Mouse (Mus musculus) kidney, adult 9 months (tissue): ENCODE measurements around the gene Tnfrsf1a.
A peak's percentile ranks its signal among the peaks of the same experiment; 100 is the strongest.
"Not testable (repeated sequence)": the region's sequence is repeated elsewhere in the genome, so short reads cannot be mapped to it uniquely, and the experiment has no call there.

Source experiments
- DNase-seq: peaks from one replicate; pipeline ENCODE4 v3.0.0; 2022

Gene Tnfrsf1a

DNA sequence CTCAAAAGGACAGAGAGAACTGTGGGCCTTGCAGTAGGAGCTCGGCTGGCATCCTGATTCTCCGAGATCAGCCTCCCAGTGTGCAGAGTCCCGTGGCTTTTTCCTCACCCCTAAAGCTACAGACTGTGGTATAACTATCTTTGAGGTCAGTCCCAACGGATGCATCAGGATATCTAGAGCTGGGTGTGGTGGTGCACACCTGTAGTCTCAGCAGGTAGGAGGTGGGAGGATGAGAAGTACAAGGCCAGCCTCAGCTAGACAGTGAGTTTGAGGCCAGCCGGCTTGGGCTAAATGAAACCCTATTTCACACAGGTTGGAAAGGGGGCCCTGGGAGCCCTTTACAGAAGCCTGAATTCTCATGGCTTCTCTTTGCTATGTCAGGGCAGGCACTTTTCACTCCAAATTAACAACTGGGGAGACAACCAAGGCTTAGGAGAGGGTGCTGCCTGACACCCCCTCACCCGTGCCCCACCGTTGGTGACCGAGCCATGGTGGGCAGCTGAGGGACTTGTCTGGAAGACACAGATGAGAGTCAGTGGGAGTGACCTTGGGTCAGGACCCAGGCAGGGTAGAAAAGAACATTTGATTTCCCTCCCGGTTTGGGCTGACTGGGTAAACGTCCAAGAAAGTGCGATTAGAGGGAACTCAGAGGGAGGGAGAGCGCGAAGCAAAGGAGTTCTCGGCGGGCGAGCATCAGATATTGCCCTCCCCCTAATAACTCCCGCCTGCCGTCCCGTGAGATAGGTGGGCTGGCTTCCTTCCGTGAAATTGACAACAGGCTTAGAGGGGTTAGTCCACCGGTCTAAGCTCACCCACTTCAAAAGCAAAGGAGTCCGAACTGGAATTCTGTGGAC lies at the start of gene Tnfrsf1a:
Gene Tnfrsf1a, plus strand, starts transcription at position 642 of the 854 bp plus-strand sequence.
- DNase-seq: no peak

DNA sequence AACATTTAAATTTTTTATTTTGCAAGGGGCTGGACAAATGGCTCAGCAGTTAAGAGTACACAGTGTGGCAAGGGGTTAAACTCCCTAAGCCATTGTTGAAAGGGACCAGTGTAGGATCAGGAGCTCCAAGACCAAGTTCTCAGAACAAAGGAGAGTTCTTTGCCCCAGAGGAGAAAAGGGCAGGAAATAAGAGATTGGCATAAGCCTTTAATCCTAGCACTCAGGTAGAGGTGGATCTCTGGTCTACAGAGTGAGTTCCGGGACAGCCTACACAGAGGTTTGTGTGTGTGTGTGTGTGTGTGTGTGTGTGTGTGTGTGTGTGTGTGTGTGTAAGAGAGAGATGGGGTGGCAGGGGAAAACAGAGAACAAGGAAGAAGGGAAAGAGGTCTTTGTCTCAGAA lies 48.2 kb upstream of the Tnfrsf1a start:
- DNase-seq: no peak

DNA sequence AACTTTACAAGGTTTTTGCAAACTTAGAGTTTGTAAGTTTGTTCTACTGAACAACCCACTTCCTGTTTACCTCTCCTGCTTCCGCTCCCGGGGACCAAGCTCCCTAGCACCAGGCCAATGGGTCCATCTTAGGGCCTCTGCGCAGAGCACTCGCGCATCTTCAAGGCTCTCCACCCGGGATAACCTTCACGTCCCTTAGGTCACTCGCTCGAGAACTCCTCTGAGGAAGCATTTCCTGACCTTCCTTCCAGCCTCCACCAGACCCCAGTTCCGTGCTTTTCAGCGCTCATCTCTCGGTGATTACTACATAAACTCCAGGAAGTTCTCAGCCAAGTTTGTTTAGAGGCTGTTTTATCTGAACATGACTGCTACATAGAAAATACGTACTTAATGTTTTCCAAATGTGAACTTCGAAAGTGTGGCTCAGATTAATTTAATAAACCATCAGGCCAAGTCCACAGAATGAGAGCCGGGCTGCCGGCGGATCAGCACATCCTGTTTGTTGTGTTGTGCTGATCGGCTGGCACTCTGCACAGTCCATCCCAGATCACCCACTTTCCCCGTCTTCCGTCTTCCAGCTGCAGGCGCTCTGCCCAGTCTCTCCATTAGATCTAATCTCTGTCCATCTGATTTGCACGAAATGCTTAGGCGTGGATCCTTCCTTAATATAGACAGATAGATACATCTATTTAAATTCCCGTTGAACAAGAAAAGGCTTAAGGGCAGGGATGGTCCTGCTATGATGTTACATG lies 46.8 kb upstream of the Tnfrsf1a start:
- peak; percentile 49 for DNase-seq

DNA sequence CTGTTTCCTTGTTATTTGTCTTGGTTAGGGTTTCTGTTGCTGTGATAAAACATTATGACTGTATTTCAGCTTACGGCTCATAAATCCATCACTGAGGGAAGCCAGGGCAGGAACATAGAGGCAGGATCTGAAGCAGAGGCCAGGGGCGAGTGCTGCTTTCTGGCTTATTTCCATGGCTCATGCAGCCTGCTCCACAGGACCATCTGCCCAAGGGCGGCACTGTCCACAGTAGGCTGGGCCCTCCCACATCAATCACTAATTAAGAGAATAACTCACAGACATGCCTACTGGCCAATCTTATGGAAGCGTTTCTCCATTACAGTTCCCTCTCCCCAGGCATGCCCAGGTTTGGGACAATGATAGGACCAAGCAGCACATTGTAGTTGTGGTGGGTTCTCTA lies 45.9 kb upstream of the Tnfrsf1a start:
- DNase-seq: no peak

DNA sequence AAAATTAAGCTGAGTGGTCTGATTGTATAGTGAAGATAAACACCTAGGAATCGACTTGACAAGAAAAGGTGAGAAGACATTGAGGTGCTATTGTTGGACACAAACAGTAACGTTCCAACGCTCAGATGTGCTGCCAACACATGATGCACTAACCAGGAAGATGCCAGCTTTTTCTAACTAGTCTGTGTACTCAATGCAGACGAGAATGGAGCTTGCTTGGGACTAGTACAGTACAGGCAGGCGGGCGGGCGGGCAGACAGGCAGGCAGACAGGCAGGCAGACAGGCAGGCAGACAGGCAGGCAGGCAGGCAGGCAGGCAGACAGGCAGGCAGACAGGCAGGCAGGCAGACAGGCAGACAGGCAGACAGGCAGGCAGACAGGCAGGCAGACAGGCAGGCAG lies 44.8 kb upstream of the Tnfrsf1a start:
- not testable (repeated sequence) for DNase-seq

DNA sequence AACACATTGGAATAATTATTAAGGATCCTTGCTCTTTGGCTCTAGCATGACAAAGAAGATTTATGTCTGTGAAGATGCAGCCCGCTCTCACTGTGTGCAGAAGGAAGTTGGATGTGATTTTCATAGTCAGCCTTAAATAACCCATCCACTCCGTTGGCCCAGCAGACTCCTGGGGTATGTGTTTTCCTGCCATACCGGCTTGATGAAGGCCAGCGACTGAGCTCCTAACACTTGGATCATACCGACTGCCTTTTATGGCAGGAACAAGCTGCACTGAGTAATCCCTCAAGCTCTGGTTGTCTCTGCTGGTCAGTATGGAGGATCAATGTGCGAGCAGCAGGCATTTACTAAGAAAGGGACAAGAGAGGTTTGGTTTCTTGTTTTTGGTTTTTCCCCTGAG lies 43.7 kb upstream of the Tnfrsf1a start:
- DNase-seq: no peak

DNA sequence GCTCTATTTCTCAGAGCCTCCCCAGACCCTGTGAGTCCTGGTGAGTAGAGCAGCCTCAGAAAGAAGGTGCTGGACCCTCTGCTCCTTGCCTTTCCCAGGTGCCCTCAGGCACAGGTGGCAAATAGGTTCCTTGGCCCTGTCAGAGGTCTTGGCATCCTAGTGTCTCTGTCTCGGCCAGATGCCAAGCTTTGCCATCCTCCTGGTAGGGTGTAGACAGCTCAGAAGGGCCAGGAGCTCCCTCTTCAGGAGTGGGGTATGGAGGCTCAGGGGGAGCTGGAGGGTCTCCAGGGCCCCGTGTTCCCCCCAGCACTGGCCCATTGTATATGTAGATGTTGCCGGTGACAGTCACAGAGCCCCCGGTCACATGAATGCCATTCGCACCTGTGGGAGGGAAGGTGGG lies 42.1 kb upstream of the Tnfrsf1a start:
- no peak for DNase-seq

DNA sequence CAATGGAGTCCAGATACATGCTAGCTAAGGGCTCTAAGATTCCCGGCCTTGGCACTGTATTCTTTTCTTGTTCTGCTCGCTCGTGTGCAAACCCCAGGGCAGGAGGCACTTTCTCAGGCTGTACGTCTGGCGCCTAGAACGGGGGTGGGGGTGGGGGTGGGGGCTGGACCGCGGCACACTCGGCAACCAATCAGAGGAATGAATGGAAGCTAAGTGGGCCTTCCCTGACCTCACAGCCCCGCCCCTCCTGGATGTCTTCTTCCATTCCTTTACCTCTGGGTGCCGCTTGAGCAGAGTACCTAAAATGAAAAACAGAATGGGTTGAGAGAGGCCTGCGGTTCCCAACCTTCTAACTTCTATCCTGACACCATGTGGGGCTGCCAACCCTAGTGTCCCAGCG lies 40.2 kb upstream of the Tnfrsf1a start:
- DNase-seq: no peak

DNA sequence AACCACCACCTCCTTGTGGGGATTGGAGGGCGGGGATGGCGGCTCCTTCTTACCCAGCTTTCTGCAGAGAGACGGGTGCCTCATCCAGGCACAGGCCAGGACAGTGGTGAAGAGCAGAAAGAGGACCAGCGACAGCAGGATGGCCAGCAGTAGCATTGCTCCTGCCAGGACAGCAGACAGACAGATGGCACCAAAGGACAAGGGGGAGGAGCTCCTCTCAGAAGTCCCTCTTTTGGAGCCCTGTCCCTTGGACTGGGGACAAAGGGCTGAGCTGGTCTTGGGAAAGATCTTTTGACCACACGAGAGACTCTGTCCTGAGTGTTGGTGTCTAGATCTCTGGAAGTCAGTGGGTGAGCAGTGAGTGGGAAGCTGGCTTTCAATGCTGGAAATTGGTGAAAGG lies 39.8 kb upstream of the Tnfrsf1a start:
- DNase-seq: peak; percentile 42

DNA sequence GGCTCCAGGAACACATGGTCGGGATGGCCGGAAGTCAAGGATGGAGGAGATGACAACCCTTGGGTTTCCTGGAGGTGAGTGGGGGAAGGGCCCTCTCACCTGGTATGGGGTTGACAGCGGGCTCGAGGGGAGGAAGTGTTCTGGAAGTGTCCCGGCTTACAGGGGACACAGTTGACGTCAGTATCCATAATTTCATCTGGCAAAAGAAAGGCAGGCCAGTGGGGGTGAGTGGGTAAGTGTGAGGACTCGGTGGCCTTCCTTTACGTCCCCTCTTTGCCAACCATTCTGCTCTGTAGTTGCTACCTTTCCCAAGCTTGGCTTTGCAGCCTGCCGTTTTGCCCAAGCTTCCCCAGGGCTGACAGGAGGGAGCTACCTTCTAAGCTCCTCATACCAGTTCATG lies 37.0 kb upstream of the Tnfrsf1a start:
- DNase-seq: no peak

DNA sequence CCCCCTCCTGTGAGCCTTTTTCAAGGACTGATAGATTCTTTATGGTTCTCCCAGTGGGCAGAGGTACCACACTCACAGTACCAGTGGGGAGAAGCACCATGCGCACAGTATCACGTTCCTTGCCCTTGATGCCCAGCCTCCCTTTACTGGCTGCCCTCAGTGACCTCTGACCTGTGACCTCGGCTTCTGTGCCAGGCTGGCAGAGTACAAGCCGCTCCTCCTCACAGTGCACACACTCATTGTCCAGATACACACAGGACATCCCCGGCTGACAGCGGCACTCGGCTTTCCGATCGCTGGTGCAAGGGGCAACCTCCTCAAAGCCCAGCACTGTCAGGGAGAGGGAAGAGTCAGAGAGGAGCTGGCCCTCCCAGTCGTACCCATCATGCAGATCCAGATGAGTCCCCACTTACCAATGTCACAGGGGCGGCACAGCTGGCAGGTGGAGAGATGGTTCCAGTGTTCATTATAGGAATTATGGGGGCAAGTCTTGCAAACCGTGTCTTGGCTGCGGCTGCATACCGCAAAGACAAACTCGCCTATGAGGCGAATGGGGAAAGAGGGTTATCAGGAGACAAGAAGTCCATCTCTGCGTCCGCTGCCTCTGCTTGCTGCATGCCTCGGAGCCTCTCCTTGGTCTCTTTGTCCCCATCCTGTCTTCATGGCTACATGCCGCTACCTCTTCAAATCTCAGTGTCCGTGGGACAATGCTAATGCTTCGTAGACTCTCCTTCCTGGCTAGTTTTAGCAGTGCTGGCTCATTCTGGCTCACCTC lies 36.4 kb upstream of the Tnfrsf1a start:
- peak; percentile 57 for DNase-seq

DNA sequence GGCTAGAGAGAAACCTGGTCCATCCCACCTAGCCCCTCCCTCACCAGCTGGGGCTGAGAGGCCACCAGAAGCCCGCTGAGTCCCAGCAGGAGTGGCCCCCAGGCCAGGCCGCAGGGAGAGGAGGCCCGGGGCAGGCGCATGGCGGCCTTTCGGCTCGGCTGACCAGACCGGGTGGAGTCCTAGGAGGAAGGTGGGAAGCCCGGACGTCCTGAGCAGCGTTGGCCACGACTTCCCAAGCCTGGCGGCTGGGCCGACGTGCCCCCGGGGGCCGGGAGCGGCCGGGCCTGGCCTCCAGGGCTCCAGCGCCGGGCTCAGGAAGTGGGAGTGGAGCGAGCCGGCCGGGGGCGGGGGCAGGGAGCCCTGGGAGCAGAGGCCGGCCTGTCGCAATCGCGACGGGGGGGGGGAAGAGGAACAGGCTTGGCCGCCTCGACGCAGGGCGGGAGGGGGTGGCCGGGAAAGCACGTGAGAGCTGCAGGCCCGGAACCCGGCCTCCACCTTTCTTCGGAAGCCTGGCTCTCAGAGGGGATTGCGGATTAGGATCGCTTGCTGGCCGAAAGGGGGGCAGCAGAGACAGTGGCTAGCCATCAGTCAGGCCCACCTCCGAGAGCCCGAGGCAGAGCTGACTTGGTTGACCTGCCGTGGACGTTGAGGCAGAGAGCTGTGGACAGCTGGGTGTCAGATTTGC lies 35.5 kb upstream of the Tnfrsf1a start, which contains the start of gene Ltbr:
Gene Ltbr, minus strand, starts transcription at position 340 of the 685 bp plus-strand sequence.
- DNase-seq: peak; percentile 89

DNA sequence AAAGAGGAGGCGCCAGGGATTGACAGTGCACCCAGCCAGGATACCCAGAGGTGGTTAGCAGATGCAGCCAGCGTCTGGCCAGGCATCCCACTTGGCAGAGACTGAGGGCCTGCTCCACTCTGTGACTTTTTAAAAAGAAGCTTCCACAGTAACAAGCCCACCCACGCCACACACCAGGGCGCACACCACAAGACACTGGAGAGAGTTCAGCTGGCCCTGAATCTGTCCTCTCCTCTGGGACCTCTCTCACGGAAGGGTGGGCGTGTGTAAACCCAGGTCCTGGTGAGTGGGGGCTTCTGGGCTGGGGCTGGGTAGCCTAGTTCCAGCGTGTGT lies 35.0 kb upstream of the Tnfrsf1a start:
- no peak for DNase-seq

DNA sequence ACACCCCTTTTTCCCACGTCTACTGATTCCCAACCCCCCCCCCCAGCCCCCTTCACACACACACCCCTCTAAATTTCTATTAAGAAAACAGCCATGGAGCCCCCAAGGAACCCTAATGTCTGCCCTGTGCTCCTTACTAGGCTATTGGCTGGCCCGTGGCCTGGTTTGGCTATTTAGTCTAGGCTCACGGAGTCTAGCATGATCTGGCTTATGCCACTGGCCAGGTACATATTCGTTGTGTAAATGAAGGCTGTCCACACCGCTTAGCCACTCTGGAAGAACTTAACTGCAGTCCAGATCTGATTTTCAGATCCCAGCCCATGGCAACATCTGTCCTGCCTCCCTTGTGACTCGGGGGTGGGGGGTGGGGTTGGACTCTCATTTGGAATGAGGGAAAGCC lies 34.4 kb upstream of the Tnfrsf1a start:
- peak; percentile 64 for DNase-seq

DNA sequence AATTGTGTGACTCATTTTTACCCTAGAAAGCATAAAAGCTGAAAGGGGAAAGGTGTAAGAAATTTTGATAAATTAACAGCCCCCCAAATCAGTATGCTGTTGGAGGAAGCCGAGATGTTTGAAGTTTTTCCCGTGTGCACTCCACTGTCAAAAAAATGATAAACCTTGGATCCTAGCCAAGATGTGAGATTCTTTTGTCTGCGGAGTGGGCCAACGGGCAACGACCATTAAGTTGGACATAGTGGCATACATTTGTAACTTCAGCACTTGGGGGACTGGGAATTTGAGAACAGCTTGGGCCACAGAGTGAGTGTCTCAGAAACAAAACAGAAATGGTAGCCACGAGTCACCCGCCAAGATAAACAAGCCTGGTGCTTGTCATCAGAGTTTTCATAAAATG lies 32.1 kb upstream of the Tnfrsf1a start:
- DNase-seq: no peak

DNA sequence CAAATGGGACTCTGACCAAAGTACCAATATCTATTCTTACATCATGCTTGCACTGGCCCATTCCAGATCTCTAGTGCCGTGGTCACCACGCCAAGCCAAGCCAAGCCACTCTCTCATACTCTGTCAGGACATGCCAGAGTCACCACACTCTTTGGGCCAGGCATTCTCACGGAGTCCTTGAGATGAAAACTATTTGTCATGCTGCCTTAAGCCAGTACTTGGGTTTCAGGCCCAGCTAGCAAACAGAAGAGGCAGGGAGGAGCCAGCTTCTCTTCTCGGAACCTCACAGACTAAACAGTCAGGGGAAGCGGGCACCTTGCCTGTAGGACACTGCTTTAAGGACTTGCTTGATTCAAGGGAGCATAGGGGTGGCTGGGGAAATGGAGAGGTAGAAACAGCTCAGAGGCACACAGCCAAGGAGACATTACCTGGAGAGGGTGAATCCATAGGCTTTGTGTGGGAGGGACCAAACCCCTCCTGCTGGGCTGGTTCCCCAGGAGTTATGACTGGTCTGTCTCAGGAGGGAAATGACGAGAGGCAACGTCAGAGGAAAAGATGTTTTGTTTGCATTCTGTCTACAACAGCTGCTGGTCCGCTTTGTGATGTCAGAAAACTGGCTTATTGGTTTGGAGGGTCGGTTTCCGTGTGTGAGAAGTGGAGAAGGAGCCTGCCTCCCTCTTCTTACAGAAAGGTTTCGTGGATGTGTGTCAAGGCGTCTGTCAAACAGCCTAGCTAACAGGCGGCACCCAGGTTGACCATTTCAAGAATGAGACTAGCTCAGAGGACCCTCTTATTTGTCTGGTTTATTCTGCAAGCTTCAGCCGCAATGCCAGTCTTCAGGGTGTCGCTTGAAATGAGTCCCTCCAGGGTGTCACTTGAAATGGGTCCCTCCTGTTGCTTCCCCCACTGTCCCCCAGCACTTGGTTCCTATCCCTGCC lies 29.9 kb upstream of the Tnfrsf1a start:
- DNase-seq: peak; percentile 39

DNA sequence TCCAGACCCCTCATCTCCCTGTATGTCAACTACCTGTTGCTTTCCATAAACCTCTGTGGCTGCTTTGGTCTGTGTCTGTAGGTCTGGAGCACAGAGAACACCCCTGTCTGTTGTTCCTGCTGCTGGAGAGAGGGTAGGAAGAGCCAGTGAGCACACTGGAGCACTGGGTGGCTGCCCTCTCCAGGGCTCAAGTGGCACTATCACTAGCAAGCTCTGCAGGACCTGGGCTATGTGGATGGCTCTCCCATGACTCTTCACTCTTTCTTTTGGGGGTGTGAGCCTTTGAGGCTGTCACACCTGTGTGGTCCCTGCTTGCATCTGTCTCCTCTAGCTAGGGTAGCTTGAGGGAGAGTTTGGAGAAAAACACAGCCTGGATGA lies 29.3 kb upstream of the Tnfrsf1a start:
- DNase-seq: no peak

DNA sequence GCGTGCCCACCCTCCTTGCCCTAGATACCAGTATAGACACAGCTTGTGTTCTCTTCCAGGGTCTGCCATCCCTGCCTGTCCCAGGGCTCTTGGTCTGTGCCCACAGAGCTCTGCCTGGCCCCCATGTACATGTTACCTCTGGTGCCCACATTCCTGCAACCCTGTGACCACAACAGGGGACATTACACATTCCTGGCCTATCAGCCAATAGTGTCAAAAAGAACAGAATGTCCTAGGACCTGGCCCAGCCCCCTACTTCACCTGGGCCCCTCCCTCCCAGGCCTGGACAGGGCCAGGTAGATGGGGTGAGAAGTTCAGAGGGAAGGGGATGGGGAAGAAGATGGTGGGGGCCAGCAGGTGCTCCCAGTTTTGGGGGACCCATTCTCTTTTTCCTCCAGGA lies 28.8 kb upstream of the Tnfrsf1a start, which contains the start of gene Scnn1a:
Gene Scnn1a, plus strand, starts transcription at position 337 of the 400 bp plus-strand sequence.
- DNase-seq: peak; percentile 78

DNA sequence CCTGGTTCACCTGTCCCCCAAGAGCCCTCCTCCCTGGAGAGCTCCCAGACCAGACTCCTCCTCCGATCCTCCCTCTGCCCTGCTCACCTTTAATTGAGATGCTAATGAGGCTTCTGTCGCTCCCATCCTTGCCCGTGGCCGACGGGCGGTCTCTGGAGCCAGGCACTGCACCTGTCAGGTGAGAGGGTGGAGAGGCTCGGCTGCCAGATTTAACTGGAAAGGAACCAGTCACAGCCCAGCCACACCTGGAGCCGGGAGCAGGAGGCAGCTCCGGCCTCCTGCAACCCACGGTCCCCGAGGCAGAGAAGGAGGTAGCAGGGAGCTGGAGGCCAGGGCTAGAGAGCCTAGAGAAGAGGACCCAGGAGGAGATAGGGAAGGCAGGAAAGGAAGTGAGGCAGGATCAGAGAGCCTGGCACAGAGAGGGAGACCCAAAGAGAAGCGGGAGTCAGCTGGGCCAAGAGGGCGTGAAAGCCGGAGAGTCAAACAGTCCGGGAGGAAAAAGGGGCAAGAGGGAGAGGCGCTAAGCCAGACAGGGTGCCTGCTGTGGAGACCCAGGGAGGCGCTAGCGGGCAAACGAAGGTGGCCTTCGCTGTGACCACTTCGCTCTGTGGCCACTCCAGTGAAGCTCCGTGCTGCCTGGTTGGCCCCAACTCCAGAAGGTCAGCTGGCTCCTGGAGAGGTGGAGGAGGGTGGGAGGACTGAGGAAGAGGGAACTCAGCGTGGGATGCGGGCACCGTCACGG lies 27.9 kb upstream of the Tnfrsf1a start:
- peak; percentile 75 for DNase-seq

DNA sequence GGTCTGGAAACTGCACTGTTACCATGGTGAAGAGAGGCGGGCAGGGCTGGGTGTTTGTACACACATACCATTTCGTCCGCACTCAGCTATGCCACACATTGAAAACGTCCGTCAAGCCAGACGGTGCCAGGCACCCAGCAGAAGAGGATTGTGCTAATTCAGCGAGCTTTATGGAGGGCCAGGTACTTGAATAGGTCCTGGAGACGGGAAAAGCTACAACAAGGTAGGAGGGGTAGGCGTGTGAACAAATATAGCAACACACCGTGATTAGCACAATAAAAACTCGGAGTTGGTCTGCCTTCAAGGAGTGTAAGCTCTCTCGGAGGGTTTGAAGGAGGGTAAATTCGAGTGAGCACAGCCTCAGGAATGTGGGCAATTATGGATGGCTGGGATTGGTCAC lies 26.4 kb upstream of the Tnfrsf1a start:
- DNase-seq: no peak

DNA sequence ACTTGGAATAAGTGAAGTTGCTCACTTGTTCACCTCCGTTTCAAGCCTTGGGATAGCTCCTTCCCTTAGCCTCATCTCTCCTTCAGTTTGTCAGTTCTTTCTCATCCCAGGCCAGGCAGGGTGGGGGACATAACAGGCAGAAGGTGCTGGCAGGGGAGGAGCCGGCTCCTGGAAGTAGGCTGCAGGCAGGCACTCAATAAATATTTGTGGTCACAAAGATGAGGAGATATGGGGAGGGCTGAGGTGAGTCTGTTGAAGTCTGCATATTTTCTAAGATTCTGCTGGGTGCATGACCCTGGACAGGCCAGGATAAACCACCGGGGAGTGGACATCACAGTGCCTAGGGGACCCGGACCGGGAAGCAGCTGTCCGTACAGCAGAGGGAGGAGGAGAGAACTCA lies 25.6 kb upstream of the Tnfrsf1a start:
- DNase-seq: no peak
